Mouse (Mus musculus): Measurements from ENCODE around the gene Rps11.

DNA sequence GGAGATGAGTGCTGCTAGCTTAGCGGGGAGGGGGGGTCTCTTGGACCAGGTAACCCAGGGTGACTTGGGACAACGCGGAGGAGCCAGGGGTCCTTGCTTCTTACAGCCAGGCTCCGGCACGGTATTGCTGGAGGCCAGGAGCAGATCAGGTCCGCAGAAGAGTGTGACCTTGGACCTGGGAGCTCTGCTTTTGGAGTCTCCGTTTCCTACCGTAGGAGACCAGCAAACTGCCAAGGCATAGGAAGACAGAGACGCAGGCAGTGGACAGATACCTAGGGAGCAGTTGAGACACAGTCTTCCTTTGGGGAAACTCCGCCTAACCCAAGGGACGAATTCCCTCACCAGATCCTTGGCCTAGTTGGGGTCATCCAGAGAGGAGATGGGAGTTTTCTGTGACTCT, 41.5 kb upstream of the Rps11 start:
- TF ChIP-seq POLR2A (IDR thresholded peaks at IDR 0.05; ENCODE audit: low read depth, low read length): no peak
- no peak for TF ChIP-seq CTCF (conservative IDR thresholded peaks at IDR 0.05; ENCODE audit: insufficient read depth, insufficient read length, low read depth, low read length)

Data from kidney, adult 2 months (tissue).